Mouse (Mus musculus): ENCODE data around the gene Batf2. TPM values are rescaled to one million over a fixed set of nuclear protein-coding genes. Genes with fewer than 3 reads are reported as not detected.

Gene Batf2
- polyA plus RNA-seq (2015; fragmentation: Nextera tagmentation; extraction: Ambion mirVana): 0.12 and 0.29 TPM in 2 replicates

DNA sequence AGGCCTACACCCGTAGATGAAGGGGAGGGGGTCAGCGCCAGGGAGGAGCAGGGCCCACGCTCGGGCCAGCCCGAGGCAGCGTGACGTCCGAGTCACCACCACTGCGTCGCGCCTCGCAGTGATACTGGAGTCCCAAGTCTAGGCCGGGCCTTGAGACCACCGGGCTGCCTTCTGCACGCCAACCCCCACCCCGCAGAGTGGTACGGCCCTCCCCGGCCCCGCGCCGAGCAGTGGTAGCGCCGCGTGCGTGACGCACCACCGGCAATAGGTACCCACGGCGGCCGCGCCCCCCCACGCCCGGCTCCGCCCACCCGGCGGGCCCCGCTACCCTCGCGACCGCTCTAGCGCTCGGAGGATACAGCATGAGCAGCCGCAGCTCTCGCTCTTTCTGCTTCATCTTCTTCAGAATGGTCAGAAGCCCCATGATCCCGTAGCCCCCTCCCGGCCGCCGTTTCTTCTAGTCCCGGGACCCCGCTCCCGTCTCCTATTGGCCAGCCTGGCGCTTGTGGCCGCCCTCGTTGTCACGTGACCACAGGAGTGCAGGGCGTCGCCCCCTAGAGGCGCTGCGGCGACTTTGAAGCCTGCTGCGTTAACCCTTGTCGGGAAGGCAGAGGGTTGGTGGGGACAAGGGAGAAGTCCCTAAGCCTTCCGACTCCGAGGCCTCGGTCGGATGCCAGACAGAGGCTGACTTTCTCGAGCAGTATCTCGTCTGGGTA lies at the start of gene Batf2:
Gene Batf2, plus strand, starts transcription at position 306 of the 716 bp plus-strand sequence.
- Histone ChIP-seq H3K36me3 (peaks cover 16% of the 10 kb centered on the region), H3K4me2 (peak within 1 kb of the TSS; percentile 98), H3K9me3 (replicated peaks) (no peaks in the 10 kb centered on the region), H3K4me1 (replicated peaks) (peaks cover 28% of the 10 kb centered on the region), H3K4me3 (replicated peaks) (peak within 1 kb of the TSS; percentile 83), H3K9ac (peak within 1 kb of the TSS; percentile 90), H3K27ac (peak within 1 kb of the TSS; percentile 99), H3K27me3 (no peaks in the 10 kb centered on the region)
- ATAC-seq (ENCODE audit: low read depth) (peak; percentile 87), DNase-seq (peak; percentile 91)
- under 1% methylated on average over 59 of the region's 68 CpGs for WGBS (ENCODE audit: insufficient replicate concordance)

DNA sequence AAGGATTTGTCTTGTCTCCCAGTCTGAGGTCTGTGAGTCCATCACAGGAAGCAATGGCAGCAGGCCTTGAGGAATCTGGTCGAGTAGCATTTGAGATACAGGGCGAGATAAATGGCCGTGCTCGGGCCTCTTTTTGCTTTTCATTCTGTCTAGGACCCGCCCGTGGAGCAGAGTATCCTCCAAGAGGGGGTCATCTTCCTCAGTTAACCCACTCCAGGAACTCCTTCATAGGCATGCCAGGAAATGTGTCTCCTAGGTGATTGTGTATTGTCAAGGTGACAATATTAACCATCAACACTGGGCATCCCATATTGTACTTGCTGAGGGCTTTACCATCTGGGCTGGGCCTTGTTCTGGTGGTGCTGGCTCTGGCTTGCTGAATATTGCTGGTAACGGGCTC lies 46.7 kb upstream of the Batf2 start, which contains the start of gene AC131692.1:
Gene AC131692.1, plus strand, starts transcription at position 301 of the 400 bp plus-strand sequence.
- Histone ChIP-seq H3K4me1 (replicated peaks) (no peaks in the 10 kb centered on the region; the same call in 1 of the 2 replicates), H3K27ac (no peak within 1 kb of the TSS), H3K4me2 (no peak within 1 kb of the TSS), H3K27me3 (no peaks in the 10 kb centered on the region), H3K9me3 (replicated peaks) (no peaks in the 10 kb centered on the region), H3K36me3 (peaks cover 93% of the 10 kb centered on the region), H3K9ac (no peak within 1 kb of the TSS), H3K4me3 (replicated peaks) (no peak within 1 kb of the TSS)
- WGBS (ENCODE audit: insufficient replicate concordance): 86% methylated on average over 7 of the region's 7 CpGs
- ATAC-seq (ENCODE audit: low read depth) (no peak), DNase-seq (no peak)

DNA sequence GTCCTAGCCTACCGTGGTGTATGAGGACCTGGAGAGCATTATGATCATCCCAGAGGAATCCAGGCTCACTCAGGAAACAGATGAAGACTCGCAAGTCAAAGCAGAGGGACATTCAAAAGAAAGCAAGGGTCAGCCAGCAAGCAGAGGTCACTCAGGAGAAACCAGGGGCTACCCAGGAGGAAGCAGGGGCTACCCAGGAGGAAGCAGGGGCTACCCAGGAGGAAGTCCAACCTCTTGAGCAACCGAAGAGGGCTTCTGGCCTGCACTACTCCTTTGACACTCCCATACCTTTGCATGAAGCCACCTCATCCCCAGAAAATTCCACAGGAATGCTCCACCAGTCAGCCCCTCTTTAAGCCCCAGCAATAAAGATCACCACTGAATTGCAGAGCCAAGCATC lies 42.9 kb upstream of the Batf2 start:
- no peaks in the 10 kb centered on the region for H3K27me3 ChIP-seq
- peaks cover 68% of the 10 kb centered on the region for H3K36me3 ChIP-seq
- WGBS (ENCODE audit: insufficient replicate concordance): 56% methylated on average over 3 of the region's 3 CpGs
- ATAC-seq (ENCODE audit: low read depth): no peak
- no peak overlapping the region for H3K4me2 ChIP-seq
- no peak for DNase-seq
- no peaks in the 10 kb centered on the region for H3K9me3 ChIP-seq (replicated peaks)
- H3K9ac ChIP-seq: no peak overlapping the region
- H3K4me1 ChIP-seq (replicated peaks): peaks cover 27% of the 10 kb centered on the region
- no peak overlapping the region for H3K4me3 ChIP-seq (replicated peaks)
- no peak overlapping the region for H3K27ac ChIP-seq

DNA sequence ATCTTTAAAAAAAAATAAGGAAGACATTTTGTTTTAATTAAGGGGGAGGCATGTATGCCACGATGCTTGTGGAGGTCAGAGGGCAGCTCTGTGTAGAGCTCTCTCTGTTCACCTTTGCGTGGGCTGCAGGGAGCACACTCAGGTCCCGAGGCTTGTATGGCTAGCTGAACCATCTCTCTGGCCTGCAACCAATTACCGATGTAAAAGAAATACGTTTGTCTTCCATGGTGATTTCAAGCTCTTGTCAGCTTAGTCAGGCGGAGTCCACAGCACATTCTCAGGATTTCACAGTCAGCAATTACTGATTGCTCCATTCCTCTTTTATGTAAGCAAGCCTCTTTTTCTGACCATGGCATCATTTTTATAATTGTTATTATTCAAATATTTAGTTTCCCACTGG lies 39.6 kb upstream of the Batf2 start:
- Histone ChIP-seq H3K27me3 (no peaks in the 10 kb centered on the region), H3K4me3 (replicated peaks) (no peak overlapping the region), H3K27ac (no peak overlapping the region), H3K36me3 (peaks cover 34% of the 10 kb centered on the region), H3K9me3 (replicated peaks) (no peaks in the 10 kb centered on the region), H3K4me1 (replicated peaks) (peaks cover 59% of the 10 kb centered on the region), H3K9ac (no peak overlapping the region), H3K4me2 (no peak overlapping the region)
- ATAC-seq (ENCODE audit: low read depth) (no peak), DNase-seq (no peak)
- WGBS (ENCODE audit: insufficient replicate concordance): 72% methylated on average over 6 of the region's 6 CpGs

DNA sequence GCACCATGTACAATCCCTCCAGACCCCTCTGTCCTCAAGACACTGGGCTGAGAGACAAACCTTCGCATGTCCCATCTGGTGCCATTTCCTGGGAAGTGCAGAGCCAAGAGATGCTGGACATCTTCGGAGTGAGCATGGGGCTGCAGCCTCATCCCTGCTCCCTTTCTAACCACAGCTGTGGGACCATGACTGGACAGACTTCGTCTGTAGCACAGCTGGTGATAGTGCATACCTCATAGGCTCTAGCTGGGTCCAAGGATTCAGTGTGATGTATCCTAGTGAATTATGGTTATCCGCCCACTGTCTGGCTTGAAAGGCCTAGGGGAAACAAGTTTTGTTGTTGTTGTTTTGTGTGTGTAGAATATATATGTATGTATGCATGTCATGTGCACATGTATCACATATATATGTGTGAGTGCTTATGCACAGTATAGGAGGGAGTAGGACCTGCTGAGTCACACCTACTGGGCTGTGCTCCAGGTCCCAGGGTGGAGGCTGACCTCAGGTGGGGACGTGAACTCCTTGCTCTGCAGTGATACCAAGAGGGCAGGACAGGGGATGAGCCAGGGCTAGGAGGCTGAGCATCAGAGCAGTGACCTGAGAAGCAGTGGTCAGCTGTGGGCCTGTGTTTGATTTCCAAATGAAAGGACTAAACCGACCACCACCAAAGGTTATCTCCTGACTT lies 38.5 kb upstream of the Batf2 start:
- Histone ChIP-seq H3K27me3 (no peaks in the 10 kb centered on the region), H3K4me3 (replicated peaks) (no peak overlapping the region), H3K4me2 (no peak overlapping the region), H3K36me3 (peaks cover 29% of the 10 kb centered on the region), H3K9me3 (replicated peaks) (no peaks in the 10 kb centered on the region), H3K27ac (peak overlapping the region; percentile 70), H3K9ac (peak overlapping the region; percentile 29; the same call in 1 of the 2 replicates), H3K4me1 (replicated peaks) (peaks cover 65% of the 10 kb centered on the region)
- 60% methylated on average over 6 of the region's 6 CpGs for WGBS (ENCODE audit: insufficient replicate concordance)
- ATAC-seq (ENCODE audit: low read depth): peak; percentile 93
- peak; percentile 25 for DNase-seq

DNA sequence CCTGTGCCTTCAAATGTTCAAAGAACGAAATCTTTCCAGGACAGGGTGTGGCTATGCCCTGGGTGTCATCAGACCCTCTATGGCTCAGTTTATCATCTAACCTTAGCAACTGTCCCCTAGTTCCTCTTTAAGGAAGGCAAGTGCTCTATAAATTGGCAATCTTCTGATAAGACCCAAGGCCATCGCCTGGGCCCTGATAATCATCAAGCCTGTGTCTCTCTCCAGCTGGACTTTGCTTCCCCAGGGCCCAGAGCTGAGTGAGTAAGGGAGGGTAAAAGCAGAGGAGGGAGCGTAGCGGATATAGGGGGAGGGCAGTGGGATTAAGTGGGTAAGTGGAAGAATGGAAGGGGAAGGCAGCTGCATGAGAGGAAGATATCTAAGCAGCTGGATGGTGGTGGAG lies 36.3 kb upstream of the Batf2 start:
- Histone ChIP-seq H3K36me3 (peaks cover 8% of the 10 kb centered on the region), H3K4me2 (no peak overlapping the region), H3K4me3 (replicated peaks) (no peak overlapping the region), H3K9ac (no peak overlapping the region), H3K4me1 (replicated peaks) (peaks cover 63% of the 10 kb centered on the region), H3K9me3 (replicated peaks) (no peaks in the 10 kb centered on the region), H3K27me3 (no peaks in the 10 kb centered on the region), H3K27ac (peak overlapping the region; percentile 15; the same call in 1 of the 2 replicates)
- 36% methylated on average over 4 of the region's 4 CpGs for WGBS (ENCODE audit: insufficient replicate concordance)
- ATAC-seq (ENCODE audit: low read depth) (no peak), DNase-seq (no peak)

DNA sequence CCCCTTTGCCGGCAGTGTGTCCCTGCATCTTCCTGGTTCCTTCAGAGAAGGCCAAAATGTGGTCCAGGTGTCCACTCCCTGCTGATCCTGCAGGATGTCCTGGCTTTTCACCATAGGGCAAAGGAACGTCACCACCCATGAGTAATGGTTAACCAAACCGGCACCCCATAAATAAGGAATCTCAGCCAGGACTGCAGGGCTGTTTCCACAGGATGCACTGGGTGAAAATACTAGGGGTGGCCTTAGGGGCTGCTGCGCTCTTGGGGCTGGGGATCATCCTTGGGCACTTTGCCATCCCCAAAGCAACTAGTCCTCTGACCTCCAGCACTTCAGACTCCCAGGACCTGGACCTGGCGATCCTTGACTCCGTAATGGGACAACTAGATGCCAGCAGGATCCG lies 35.2 kb upstream of the Batf2 start, which contains the start of gene Naaladl1:
Gene Naaladl1, plus strand, starts transcription at position 197 of the 400 bp plus-strand sequence.
- 85% methylated on average over 7 of the region's 7 CpGs for WGBS (ENCODE audit: insufficient replicate concordance)
- H3K4me1 ChIP-seq (replicated peaks): peaks cover 57% of the 10 kb centered on the region
- H3K27ac ChIP-seq: peak within 1 kb of the TSS; percentile 15; the same call in 1 of the 2 replicates
- no peak within 1 kb of the TSS for H3K9ac ChIP-seq
- H3K4me2 ChIP-seq: peak within 1 kb of the TSS; percentile 21; the same call in 1 of the 2 replicates
- H3K4me3 ChIP-seq (replicated peaks): no peak within 1 kb of the TSS
- DNase-seq (no peak), ATAC-seq (ENCODE audit: low read depth) (no peak)
- H3K9me3 ChIP-seq (replicated peaks): no peaks in the 10 kb centered on the region
- H3K36me3 ChIP-seq: no peaks in the 10 kb centered on the region
- no peaks in the 10 kb centered on the region for H3K27me3 ChIP-seq

DNA sequence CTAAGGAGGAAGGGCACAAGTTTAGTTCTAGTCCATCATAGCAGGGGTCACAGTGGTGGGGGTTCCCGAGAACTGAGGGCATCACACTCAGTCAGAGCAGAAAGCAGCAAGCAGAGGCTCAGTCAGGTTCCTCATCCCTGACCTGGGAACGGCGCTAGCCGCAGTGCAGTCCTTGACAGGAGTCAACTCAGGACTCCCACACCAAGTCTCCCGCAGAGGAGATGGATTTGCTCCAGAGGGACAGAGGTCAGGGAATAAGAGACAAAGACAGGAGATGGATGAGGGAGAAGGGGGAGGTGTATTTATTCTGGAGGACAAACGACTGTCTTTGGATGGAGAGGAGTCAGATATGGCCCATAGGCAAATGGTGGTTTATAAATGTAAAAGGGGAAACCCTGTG lies 27.7 kb upstream of the Batf2 start:
- ATAC-seq (ENCODE audit: low read depth) (no peak), DNase-seq (no peak)
- no peaks in the 10 kb centered on the region for H3K27me3 ChIP-seq
- 57% methylated on average over 6 of the region's 6 CpGs for WGBS (ENCODE audit: insufficient replicate concordance)
- no peaks in the 10 kb centered on the region for H3K9me3 ChIP-seq (replicated peaks)
- no peak overlapping the region for H3K4me2 ChIP-seq
- H3K36me3 ChIP-seq: peaks cover 27% of the 10 kb centered on the region
- no peak overlapping the region for H3K27ac ChIP-seq
- no peak overlapping the region for H3K9ac ChIP-seq
- no peak overlapping the region for H3K4me3 ChIP-seq (replicated peaks)
- peaks cover 18% of the 10 kb centered on the region for H3K4me1 ChIP-seq (replicated peaks)

DNA sequence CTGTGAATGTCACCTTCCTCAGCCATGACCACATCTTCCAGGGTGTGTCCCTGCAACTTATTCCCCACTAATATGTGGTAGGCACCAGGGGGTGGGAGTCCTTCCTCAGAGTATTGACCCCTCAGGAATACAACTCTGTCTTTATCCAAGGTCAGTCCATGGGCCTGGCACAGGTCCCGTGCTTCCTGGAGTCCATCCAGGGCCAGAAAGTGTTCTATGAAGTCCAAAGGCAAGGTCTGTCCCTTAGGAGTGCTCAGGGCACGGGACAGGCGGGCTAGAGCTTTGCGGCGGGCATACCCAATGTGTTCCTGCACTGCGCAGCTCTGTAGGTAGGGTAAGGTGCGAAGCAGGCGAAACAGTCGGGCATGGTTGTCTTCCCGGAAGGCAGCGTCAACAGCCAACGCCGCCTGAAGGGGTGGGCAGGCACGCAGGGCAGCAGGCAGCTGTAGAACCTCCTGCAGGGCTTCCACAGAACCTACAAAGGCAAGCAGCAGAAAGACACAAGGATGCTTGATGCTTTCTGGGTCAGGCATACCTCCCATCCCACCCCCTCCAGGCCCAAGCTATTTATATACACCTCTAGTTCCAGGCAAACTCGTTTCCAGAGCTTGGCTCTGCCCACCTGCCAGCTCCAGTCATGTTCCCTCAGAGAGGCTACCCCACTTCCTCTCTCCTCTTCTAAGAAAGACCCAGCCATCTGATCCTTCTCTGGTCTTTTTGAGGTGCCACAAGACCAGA lies 24.5 kb upstream of the Batf2 start:
- WGBS (ENCODE audit: insufficient replicate concordance): 85% methylated on average over 15 of the region's 15 CpGs
- no peak overlapping the region for H3K27ac ChIP-seq

DNA sequence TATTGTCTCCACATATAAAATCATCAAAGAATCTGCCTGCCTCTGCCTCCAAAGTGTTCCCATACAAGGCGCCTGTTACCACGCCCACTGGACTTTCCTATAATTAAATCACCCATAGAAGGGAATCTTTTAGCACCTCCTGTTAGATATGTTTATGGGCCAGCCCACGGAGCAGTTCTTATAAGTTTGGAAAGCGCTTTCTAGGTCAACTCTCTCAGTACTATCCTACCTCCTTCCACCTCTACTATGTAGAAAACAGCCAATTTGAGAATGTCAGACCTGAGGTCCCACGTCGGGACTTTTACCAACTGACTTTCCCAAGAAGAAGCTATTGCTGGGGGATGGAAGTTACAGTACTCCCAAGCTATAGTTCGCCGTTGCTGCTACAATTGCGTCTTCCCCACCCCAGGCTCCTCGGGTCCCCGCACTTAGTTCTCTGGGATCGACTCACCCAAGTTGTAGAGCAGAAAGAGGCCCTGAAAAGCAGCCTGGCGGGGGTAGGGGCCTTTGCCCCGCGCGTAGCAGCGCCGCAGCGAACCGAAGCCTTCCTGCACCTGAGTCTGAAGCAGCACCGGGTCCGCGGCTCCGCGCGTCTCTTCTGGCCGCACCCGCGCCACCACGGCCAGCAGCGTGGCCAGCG lies 23.3 kb upstream of the Batf2 start:
- H3K27me3 ChIP-seq: no peaks in the 10 kb centered on the region
- H3K4me2 ChIP-seq: peak overlapping the region; percentile 99
- 1% methylated on average over 32 of the region's 32 CpGs for WGBS (ENCODE audit: insufficient replicate concordance)
- peak overlapping the region; percentile 92 for H3K9ac ChIP-seq
- DNase-seq: no peak
- peaks cover 32% of the 10 kb centered on the region for H3K4me1 ChIP-seq (replicated peaks)
- no peak for ATAC-seq (ENCODE audit: low read depth)
- peaks cover 54% of the 10 kb centered on the region for H3K36me3 ChIP-seq
- peak overlapping the region; percentile 88 for H3K4me3 ChIP-seq (replicated peaks)
- H3K9me3 ChIP-seq (replicated peaks): no peaks in the 10 kb centered on the region
- H3K27ac ChIP-seq: peak overlapping the region; percentile 98

More for the DNA sequence above, 24.5 kb upstream of the Batf2 start:
- Histone ChIP-seq H3K9me3 (replicated peaks) (no peaks in the 10 kb centered on the region), H3K4me3 (replicated peaks) (peak overlapping the region; percentile 88), H3K27me3 (no peaks in the 10 kb centered on the region), H3K9ac (peak overlapping the region; percentile 92), H3K36me3 (peaks cover 46% of the 10 kb centered on the region), H3K4me1 (replicated peaks) (peaks cover 32% of the 10 kb centered on the region), H3K4me2 (peak overlapping the region; percentile 99)
- DNase-seq: no peak
- ATAC-seq (ENCODE audit: low read depth): no peak
